Mouse (Mus musculus) ovary, postnatal 14 days (tissue): Measurements from ENCODE around the gene Itga6.

ENCODE experiments used
- DNase-seq: peaks from one replicate; pipeline ENCODE4 v3.0.0; 2022; ENCODE audit warnings: low spot score

Itga6 gene

GRCm38 (mm10) chr2:71734792-71735392, 10.5 kb upstream of the Itga6 start:
- no peak for DNase-seq

- DNase-seq: no peak
Measured at GRCm38 (mm10) chr2:71735541-71736159, 9.8 kb upstream of the Itga6 start.

GRCm38 (mm10) chr2:71736213-71736612, 9.2 kb upstream of the Itga6 start:
- no peak for DNase-seq

- DNase-seq: no peak
Measured at GRCm38 (mm10) chr2:71739173-71739860, 6.1 kb upstream of the Itga6 start.

GRCm38 (mm10) chr2:71742557-71742956, 2.9 kb upstream of the Itga6 start:
- no peak for DNase-seq

- no peak for DNase-seq
Measured at GRCm38 (mm10) chr2:71743377-71743776, 2.0 kb upstream of the Itga6 start.

GRCm38 (mm10) chr2:71744320-71744719, 1.1 kb upstream of the Itga6 start:
- no peak for DNase-seq

- DNase-seq: no peak
Measured at GRCm38 (mm10) chr2:71744861-71745507, 432 bp upstream of the Itga6 start.

GRCm38 (mm10) chr2:71748451-71748850, 3.0 kb downstream of the Itga6 start:
- no peak for DNase-seq

- no peak for DNase-seq
Measured at GRCm38 (mm10) chr2:71749367-71750086, 4.1 kb downstream of the Itga6 start.

- DNase-seq: no peak
Measured at GRCm38 (mm10) chr2:71750087-71750453, 4.7 kb downstream of the Itga6 start.

GRCm38 (mm10) chr2:71751336-71751735, 5.9 kb downstream of the Itga6 start:
- DNase-seq: no peak

- DNase-seq: no peak
Measured at GRCm38 (mm10) chr2:71751863-71752262, 6.4 kb downstream of the Itga6 start.

GRCm38 (mm10) chr2:71752383-71752782, 7.0 kb downstream of the Itga6 start:
- DNase-seq: no peak

- DNase-seq: no peak
Measured at GRCm38 (mm10) chr2:71753161-71753560, 7.7 kb downstream of the Itga6 start.

GRCm38 (mm10) chr2:71755748-71756147, 10.3 kb downstream of the Itga6 start:
- DNase-seq: no peak

- DNase-seq: no peak
Measured at GRCm38 (mm10) chr2:71757098-71757497, 11.7 kb downstream of the Itga6 start.

- DNase-seq: no peak
Measured at GRCm38 (mm10) chr2:71758591-71759531, 13.4 kb downstream of the Itga6 start.

GRCm38 (mm10) chr2:71760091-71760490, 14.7 kb downstream of the Itga6 start:
- DNase-seq: no peak

GRCm38 (mm10) chr2:71761081-71761480, 15.7 kb downstream of the Itga6 start:
- DNase-seq: no peak

GRCm38 (mm10) chr2:71764525-71764924, 19.1 kb downstream of the Itga6 start:
- no peak for DNase-seq
